Mouse (Mus musculus) kidney, adult 9 months (tissue): Measurements from ENCODE around the gene Pdcd2l.
"Not testable (repeated sequence)": the region's sequence is repeated elsewhere in the genome, so short reads cannot be mapped to it uniquely, and the experiment has no call there.

ENCODE experiments used
- DNase-seq: peaks from one replicate; pipeline ENCODE4 v3.0.0; 2022

Pdcd2l gene

DNA sequence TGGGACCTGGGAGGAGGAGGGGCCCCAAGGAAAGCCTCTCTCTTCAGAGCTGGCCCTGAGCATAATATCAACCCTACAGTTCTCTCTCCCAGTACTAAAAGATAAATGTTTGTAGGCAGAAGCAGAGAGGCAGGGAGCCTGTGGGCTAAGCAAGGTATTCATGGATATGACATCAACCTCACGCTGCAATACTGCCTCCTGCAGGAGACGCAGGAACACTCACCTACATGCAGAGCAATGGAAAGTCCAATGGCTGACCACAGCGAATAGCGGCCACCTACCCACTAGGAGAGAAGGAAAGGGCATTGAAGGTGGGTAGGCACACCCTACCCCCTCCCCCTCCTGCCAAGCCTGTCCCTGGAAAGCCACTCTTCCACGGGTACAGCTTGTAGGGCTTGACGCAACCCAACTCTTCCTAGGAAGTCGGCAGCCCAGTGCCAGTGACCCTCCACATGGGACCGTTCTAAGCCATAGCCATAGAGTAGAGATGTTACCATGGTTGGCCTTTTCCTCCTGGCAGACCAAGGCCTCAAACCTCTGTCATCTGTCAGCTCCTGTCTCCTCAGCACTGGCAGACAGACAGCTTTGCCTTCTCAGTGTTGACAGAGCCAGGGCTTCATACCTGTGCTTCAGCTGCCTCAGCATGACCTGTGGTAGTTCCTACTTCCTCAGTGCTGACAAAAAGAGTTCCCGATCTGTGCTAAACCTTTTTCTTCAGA, 11.7 kb upstream of the Pdcd2l start:
- DNase-seq = no peak

GRCm38 (mm10) chr7:34206331-34206730, 9.9 kb upstream of the Pdcd2l start:
- no peak for DNase-seq

- DNase-seq = not testable (repeated sequence)
These were observed 5.7 kb upstream of the Pdcd2l start for GRCm38 (mm10) chr7:34202147-34202546.

DNA sequence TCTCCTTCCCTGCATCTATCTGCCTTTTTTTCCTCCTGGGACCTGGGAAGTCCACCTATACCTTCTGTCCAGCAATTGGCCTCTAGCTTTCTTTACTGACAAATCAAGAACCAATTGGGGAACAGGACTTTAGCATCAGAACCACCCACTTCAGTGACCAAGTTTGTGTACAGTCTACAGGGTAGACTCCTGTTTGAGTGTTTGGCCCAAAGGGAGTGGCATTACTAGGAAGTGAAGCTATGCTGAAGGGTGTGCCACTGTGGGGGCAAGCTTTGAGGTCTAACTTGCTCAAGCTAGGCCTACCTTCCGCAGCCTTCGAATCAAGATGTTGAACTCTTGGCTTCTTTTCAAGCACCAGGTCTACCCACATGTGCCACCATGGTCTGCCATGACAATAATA, 4.4 kb upstream of the Pdcd2l start:
- no peak for DNase-seq

GRCm38 (mm10) chr7:34198346-34198745, 1.9 kb upstream of the Pdcd2l start:
- DNase-seq = peak; percentile 50

DNA sequence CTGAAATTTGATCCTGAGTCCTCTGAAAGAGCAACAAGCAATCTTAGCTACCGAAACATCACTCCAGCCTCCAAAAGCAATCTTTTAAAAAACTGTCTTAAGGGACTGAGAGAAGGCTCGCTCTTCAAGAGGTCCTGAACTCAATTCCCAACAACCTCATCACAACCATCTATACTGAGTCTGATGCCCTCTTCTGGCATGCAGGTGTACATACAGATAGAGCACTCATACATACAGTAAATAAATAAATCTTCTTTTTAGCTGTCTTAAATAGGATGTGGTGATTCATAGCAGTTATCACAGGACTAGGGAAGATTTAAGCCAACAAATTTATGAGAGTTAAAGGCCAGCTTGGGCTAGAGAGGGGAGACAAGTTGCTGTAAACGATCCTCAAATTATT, 829 bp downstream of the Pdcd2l start:
- no peak for DNase-seq

GRCm38 (mm10) chr7:34192825-34193224, 3.6 kb downstream of the Pdcd2l start:
- DNase-seq = no peak

GRCm38 (mm10) chr7:34189376-34189989, 7.0 kb downstream of the Pdcd2l start:
- no peak for DNase-seq

- no peak for DNase-seq
These were observed 12.7 kb downstream of the Pdcd2l start for GRCm38 (mm10) chr7:34183794-34184193.

DNA sequence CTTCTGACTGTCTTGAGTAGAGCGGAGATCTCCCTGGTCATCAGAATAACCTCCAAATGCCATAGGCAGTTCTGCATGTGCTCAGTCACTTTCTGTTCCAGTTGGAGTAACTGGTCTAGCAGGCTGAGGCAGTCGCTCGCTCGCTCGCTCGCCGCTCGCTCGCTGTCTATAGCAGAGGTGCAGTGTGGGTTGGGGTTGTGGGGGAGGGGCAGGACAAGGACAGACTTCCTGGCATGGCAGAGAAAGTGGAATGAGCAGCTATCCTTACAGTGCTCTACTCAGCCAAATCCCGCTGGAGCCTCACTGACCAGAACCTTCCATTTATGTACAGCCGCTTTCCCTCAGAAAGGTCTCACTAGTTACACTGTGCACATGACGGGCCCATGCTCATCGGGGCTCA, 13.1 kb downstream of the Pdcd2l start:
- DNase-seq = no peak

DNA sequence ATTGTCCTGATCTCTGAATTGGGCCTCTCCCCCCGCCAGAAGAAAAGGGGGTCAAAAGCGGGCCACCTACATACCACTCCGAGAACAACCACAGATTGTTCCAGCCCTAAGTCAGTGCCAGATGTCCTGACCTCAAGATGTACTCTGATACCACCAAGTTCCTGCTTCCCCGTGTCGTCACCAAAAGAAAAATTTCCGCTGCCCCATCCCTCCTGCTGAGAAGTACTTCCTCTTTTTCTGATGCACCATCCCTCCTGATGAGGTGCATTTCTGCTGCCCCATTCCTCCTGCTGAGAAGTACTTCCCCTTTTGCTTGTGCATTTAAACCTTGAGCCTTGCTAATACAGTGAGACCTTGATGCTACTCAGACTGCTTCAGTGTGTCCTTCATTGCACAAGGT, 20.2 kb downstream of the Pdcd2l start:
- DNase-seq = not testable (repeated sequence)

DNA sequence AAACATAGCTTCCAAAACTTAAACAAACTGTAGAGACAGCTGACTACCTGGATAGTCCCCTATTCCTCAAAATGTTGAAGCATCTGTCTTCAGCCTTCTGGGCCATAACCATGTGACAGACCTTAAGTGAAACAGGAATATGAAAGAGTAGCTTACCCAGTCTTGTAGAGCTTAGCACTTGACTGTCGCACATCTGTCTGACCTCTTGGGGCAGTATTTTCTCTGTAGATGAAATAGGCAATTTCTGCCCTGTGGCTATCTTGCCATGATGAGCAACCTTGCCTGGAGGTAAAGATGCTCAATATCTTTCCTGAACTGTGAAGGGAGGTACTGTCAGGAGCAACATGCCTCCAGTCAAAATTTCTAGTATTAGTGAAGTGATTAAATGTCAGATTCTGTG, 24.2 kb downstream of the Pdcd2l start:
- no peak for DNase-seq

GRCm38 (mm10) chr7:34169454-34169853, 27.0 kb downstream of the Pdcd2l start, which contains the start of gene Uba2:
Gene Uba2 (minus strand): TSS chr7:34169599.
- no peak for DNase-seq

GRCm38 (mm10) chr7:34168470-34169251, 27.8 kb downstream of the Pdcd2l start:
- peak; percentile 94 for DNase-seq

DNA sequence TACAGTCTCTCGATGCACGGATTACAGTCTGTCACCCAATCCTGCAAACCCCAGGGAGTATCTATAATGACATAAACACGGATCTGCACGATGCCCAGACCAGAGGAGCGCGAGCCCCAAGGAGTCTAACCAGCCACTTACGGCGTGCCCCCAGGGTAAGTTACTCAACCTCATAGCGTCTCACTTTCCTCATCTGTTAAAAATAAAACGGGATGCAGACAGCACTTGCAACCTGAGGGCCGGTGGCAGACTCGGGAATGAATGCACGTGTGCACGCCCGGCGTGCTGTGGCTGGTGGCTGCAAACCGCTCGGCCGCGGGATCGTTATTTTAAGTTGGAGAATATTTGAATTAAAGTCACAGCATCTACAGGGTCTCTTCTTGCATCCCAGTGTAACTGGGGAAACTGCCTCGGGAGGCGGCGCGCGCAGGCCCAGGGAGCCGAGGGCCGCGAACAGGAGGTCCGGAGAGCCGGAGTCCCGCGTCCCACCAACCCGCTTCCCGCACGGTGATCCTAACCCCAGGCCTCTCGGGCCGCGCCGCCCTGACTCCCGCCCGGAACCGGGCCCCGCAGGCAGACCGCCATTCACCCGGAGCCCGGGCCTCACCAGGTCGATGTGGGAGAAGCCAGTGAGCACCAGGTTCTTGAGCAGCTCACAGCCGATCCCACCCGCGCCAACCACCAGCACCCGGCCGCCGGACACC, 28.5 kb downstream of the Pdcd2l start:
- DNase-seq = peak; percentile 31

GRCm38 (mm10) chr7:34166850-34167249, 29.6 kb downstream of the Pdcd2l start:
- peak; percentile 16 for DNase-seq

DNA sequence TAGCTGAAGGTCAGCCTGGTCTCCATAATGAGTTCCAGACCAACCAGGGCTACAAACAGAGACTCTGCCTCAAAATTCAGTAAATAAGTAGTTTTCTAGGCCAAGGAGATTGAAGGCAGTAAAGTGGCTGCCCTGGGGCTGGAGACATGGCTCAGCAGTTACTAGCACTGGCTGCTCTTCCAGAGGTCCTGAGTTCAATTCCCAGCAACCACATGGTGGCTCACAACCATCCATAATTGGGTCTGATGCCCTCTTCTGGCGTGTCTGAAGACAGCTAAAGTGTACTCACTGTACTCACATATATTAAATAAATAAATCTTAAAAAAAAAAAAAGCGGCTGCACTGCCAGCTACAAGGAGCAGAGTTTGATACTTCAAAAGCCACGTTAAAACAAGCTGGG, 30.5 kb downstream of the Pdcd2l start:
- DNase-seq = no peak

- DNase-seq = no peak
These were observed 31.8 kb downstream of the Pdcd2l start for GRCm38 (mm10) chr7:34164671-34165070.

DNA sequence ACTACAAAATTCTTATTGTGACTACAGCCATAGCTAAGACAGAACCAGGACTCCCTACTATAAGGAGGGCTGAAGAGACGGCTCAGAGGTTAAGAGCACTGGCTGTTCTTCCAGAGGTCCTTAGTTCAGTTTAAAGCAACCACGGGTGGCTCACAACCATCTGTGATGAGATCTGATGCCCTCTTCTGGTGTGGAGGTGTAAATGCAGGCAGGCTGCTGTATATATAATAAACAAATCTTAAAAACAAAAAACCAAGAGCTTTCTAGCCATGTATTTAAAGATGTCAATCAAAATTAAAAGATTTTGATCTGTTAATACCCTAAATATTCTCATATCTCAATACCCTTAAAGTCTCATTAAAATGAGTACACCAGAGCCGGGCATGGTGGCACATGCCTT, 37.3 kb downstream of the Pdcd2l start:
- no peak for DNase-seq

DNA sequence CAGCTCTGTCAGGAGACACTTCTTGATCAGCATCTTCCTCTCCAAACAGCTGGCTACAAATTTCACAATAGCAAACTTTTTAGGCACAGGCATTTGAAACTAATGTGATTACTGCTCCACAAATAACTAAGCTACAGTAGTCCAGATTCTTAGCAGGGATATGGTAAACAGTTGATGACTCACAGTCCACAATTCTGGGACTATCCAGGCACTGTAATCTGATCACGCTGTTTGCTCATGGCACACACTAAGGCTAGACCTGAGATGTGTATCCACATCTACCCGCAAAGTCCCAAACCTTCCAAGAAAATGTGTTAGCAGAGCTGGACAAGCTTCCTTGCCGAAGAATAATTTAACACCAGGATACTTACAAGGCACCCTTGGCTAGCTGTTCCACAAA, 38.5 kb downstream of the Pdcd2l start:
- DNase-seq = no peak

DNA sequence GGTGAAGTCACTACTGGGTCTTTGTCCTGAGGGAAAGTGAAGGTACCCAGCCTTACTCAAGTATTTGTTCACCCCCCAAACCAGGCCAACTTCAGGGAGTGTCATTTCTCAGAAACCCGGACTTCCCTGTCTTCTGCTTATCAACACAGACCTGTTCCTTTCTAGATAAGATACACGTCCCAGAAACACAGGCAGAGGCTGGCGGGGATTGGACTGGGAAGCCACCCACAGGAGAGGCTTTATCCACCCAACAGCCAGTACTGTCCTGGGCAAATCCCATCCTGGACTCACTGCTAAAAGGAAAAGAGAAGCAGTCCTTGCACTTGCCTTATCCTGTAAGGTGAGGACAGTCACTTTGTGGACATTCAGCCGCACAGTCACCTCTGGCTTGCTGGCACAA, 49.3 kb downstream of the Pdcd2l start:
- no peak for DNase-seq

- no peak for DNase-seq
These were observed 55.3 kb downstream of the Pdcd2l start for GRCm38 (mm10) chr7:34141123-34141522.

- no peak for DNase-seq
These were observed 57.0 kb downstream of the Pdcd2l start for GRCm38 (mm10) chr7:34139493-34139892.
